Mouse (Mus musculus): ENCODE results near the gene Ptprd.

Ptprd gene

DNA sequence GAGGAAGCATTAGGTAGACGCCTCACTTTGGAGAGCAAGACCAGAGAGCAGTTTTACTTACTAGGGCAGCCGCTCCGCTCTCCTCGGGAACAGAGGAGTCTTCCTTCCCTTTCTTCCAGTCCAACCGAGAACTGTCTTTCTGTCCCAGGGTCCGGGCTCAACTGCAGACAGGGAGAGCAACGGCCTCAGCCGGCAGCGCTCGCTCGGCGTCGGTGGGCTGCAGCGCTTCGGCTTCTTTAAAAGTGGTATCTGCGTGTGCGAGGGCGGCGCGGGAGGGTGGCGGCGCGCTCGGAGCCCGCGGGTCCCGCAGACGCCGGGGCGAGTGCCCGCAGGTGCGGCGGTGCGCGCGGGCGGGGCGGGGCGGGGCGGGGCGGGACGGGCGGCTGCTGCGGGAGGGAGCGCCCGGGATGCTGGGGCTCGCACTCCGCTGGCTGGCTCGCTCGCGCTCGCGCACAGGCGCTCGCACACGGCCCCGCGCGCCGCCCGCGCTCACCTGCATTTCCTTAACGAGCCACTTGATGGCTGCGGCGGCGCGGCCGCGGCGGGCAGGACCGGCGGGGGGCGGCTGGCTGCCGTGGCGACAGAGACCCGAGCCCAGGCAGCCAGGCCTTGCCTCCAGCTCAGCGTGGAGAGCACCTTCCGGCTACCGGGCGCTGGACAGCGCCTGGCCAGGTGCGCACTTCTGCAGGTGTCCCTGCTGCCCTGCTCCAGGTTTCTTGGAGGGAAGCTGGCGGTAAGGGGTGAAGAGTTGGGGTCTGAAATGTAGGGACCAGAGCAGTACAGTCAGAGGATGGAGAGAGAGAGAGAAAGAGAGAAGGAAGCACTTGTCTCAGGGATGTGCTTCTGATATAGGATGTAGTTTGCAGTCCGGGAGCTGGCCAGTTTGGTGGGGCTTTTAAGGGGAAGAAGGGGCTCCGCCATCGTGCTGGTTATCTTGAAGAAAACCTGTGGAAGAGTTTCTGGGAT is at the start of gene Ptprd:
Gene Ptprd (minus strand): TSS at position 433 of the 966 bp plus-strand sequence.
- DNase-seq, result peak in 1 of 2 experiments; percentile 27

DNA sequence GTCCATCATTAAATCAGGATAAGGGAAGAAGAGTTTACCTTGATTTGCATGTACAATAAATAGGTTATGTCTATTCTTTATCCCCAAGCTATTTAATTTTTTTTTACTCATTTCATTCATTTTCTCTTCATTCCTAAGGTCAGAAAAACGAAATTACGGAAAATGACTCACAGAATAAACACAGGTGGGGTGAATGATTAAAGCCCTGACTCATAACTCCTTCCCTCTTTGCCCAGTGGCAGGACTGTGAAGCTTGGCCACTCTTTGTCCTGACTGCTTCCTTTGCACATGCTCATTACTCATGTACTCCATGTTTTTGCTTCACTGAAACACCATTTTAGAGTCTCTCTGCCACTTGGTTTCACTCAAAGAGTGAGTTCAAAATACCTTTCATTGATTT is 24.1 kb upstream of the Ptprd start:
- no peak for DNase-seq

DNA sequence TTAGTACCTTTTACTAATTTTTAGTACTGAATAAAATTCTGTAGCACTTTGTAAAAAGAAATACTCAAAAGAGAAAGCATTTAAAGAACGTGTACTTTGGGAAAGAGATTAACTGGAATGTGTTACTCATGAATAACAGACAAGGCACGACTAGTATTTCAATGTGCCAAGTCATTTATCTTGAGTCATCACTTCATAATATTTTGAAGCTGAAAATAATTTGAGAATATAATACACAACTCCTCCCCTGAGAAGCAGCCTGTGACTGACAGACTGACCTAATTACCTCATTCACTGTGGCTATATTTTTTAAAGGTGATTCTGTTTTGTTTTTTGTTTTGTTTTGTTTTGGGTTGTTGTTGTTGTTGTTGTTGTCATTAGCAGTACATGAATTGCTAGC is 23.6 kb upstream of the Ptprd start:
- DNase-seq, result no peak

DNA sequence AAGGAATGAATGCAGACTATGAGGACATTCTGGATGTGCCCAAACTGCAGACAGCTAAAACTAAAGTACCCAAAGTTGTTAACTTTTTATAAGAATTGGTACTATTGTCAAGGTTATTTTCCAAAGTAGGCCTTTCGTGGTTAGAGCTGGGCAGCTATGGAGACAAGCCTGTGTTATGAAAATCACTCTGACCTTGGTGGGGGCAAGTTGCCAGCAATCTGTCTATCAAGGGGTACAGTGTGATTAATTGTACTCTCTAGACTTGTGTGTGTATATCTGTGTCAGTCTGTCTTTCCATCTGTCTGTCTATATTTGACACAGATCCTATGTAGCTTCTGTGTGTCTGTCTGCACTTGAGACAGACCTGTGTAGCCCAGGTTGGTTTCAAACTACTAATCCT is 22.9 kb upstream of the Ptprd start:
- no peak for DNase-seq

DNA sequence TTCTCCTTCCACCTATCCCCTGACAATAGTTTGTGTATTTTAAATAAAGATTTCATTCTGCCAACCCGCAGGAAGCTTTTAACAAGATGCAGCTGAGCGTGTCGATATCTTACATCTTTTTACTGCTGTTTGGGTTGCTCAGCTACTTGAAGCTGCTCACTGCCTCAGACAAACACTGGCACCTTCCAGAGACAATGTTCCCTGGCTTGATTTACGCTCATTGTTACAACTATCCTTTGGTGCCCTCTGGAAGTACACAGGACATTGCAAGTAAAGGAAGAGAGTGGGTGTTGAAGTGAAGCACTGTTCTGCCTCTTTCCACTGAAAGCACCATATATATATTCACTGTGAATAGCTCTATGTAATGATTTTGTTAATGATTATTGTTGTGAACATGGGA is 2.2 kb upstream of the Ptprd start:
- no peak for DNase-seq

DNA sequence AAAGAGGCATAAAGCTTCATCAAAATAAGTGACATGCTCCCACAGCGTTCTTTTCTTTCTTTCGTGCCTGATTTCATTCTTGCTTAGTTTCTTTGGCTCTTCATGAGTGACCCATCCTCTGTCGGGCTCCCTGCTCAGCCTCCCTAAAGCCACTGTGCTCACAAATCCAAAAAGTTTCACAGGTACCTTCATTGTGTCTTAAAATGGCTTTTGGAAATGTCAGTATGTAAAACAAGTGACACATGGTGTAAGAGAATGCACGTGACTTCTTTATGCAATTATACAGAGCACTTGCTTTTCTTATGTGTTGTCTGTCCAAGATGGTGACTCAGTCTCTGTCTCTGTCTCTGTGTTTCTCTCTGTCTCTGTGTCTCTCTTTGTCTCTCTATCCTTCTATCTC is 1.2 kb upstream of the Ptprd start:
- no peak for DNase-seq

DNA sequence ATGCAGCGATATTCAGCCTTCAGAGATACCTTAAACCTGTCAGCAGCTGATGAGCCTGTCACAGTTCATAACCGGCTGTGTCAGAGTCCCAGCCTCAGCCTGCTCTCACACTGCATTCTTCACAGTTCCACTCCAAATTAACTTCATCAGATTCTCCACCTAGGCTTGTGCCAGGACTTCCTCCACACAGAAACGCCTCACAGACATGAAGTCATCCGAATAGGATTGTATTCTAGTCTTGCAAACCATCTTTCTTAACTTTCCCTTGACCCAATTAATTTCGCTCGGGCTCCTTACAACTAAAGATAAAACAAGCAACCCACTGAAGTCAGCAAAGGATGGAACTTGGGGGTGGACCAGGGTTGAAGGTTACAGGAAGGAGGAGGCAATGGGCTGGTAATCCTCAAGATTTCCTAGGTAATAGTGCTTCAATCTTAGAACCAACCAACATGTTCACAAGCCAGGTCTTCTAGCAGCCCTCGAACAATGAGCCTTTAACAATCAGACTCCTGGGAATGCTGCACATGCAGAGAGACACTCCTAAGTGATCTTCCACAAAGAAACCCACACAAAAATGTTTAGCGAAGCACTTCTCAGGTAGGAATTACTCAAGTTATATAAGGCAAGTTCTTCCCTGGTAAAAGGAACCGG is 758 bp downstream of the Ptprd start:
- no peak for DNase-seq

DNA sequence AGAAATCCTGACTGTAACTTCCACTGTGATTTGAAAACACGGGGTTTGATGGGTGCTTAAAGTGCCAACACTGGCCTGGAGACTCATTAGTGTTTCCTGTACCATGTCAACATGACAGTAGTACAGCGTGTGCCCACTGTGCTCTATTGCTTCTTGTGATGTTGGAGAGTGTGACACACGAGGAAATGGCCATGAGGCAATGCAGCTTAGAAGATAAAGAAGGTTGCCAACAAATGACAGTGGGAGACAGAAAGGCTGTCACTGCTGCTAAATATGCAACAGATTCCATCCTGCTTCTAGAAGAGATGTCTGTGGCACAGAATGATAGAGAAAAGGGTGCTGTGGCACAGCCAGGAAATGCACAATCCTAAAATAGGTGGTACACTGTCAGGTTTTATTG is 6.7 kb downstream of the Ptprd start:
- no peak for DNase-seq

DNA sequence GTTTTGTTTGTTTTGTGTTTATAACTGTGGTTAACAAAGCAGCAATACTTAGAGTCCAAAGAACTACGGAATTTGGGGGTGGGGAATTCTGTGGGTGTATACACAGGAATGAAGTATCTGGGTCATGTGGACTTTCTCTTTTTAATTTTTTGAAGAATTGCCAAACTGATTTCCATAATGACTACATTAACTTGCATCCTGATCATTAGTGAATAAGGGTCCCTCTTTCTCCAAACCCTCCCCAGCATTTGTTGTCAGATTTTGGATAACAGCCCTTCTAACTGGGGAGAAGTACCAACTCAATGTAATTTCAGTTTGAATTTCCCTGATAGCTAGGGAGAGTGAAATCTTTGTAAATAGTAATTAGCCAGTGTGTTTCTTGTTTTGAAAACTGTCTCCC is 43.3 kb downstream of the Ptprd start:
- DNase-seq, result no peak

DNA sequence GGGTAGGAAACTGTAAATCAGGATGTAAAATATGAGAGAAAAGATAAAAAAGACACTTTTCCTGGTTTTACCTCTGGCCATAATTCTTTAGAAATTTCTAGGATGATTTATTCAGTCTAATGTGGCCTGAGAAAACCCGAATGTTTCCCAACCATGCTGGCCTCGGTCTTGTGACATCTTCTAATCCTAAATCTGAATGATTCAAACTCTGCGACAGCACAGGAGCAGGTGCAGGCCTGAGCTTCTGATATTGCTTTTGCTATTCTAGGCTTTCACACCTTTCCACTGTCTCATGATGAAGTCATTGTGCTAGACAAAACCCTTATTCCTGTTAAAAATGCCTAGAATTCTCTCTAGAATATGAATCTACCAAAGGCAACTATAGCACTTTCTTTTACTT is 51.3 kb downstream of the Ptprd start:
- DNase-seq, result no peak

DNA sequence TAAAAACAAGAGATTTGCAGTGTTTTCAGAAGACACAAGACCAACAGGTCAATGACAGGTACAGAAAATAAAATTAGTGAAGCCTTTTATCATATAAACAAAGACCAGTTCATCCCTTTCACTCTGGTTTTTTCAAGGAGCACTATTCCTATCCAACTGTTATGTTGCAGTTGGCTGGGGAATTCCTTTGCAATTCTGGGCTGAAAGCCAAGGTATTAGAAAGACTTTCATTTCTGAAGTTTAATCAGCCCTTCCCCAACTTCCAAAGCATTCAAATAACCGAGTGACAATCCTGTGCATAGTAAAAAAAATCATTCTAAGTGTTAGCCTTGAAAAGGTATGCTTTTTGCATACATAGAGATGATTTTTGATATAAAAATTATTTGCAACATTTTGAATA is 61.2 kb downstream of the Ptprd start:
- DNase-seq, result no peak

DNA sequence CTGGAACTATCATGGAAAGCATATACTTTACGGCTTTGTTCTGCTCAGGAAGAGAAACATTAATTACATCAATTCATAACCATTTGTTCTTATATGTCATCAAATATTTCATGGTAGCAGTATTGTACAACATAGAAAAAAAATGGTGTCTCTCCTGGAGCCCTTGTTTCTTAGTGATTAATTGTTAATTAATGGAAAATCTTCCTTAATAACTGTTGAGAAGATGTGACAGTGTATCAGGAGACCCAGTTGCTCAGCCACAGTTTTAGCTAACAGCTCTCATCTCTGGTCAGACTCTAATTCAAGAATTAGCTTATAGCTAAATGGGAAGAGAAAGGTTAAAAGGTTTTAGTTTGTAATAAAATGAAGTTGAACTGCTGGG is 69.0 kb downstream of the Ptprd start:
- no peak for DNase-seq

DNA sequence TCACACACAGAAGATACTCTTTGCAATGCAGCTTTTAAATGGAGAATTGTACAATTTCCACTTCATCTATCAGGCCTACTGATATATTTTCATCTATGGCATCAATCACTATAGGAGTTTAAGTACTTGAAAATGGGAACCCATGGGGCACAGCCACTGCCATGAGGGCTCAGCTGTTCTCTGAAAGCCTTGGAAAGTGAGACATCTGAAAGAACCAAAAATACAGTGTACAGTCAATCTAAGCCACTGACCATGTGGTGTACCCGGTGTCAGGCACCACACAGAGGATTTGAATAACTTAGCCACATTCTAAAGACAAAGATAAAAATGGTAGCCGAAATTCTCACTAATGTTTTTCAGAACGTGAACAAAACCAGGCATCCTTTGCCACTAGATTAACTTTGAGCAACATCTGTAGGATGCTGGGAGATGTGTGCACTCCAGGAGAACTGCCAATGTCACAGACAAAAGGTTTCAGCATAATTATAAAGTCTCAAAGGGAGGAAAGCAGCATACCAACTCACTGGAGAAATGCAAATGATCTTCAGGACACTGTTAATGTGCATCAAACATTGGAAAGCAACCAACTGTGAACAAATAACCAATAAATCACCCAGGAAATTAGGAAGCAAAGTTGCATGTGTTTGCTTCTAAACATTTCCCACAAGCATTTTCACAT is 69.5 kb downstream of the Ptprd start:
- DNase-seq, result no peak

DNA sequence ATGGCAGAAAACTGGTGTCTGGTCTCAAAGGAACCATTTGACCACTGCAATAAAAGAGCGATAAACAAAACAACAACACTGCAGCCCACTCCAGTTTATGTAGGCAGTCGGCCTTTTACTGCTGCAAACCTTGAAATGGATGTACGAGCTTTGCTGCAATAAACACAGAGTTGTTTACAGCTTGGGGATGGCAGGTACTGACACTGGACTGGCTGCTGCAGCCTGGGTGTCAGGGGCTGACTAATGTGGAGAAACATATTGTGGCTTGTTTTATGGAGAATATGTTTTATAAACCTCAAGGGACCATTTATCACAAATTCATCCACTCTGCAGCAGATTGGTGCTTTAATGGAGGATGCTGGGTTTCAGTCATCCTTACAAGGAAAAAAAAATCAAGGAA is 100.9 kb downstream of the Ptprd start:
- DNase-seq, result no peak

DNA sequence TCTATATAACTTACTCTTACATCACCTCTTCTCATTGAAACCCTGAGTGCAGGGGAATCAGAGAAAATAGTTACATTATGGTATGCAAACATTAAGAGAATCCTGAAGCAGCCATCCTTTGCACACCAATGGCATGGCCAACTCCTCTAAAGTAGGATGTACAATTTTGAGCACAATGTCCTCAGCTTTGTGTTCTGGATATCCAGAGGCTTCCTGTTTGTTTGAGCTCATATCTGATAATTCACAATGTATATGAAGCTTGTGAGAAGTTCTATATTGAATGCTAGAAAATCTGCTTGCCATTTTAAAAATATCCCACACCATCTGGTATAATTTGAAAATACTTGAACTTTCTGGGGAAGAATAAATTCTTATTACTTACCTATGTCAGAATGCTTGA is 114.2 kb downstream of the Ptprd start:
- no peak for DNase-seq

DNA sequence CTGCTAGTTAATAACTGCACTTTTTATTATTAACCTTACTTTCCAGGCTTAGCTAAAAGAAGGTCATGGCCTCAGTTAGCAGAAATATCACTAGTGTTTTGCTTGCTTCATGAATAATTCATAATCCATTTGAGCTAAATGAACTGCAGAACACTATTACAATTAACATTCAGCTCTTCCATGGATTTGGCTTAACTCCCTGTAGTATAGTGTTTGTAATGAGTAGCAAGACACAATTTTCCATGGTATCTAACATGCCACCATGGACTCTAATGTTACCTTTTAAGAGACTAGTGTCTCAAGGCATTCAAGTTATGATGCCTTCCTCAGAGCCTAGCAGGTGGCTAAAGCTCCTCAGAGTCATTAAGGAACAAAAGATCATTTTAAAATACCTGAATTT is 129.0 kb downstream of the Ptprd start:
- DNase-seq, result no peak

DNA sequence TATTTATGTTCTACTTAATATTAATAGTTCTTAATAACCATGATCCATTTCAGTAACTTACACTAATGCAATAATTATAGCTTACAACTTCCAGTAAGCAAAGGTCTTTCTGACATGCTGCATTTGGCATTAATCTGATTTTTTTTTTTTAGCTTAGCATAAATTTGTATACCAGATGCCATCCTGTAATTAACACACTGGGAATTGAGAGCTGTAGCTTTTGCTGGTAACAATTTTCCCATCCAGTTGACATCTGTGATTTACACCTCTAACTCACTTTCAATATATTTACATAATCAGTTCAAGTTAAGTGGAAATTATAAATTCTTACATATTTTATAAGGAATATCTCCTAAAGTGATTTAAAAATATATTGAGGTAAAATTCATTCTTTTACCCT is 134.3 kb downstream of the Ptprd start:
- no peak for DNase-seq

DNA sequence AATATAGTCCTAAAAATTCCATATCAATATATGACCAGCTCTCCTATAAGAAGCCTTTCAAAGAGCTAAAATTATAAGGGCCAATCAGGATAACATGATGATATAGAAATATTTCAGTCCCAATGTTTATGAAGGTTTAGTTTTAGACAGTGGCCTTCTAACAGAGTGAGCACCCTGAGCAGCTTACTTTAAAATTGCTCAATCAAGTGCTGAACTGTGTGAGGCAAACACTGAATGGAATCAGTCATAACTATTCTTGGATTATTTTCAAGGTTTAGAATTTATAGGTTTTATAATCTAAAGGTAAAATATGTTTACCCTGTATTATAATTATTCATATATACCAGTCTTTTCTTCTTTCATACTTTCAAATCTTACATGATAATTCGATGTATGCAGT is 134.7 kb downstream of the Ptprd start:
- no peak for DNase-seq

DNA sequence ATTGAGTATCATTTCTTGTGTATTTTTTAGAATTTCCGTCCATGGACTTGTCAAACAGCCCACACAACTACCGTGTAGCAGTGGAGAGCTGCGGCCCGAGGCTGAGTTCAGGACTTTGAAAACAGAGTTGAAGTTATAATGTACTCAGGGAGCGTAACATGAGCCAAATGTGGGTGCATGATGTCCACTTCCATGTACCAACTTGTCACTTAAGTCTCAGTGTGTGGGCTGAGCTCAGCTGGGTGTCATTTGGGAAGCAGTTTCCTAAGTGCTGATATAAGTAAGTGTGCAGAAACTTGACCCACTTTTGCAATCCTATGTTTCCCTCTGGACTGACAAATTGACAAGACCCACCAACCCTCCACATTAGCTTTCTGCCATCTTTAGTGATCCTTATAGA is 173.4 kb downstream of the Ptprd start:
- no peak for DNase-seq

DNA sequence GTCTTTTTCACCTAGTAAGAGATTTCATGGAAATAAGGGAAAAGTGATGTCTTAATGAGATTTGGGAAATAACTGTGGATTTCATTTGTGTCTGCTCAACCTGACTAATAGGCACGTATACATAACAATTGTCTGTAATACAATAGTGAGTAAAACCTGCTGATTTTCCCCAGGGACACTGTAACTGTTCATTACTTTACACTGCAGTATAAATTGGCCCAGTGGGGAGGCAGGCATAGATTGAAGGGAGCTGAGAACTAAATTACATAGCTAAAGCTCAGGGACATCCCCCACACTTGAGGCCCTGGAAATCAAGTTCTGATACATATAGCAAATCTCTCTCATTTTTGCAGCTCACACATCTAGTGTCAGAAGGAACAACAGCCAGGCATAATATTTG is 209.7 kb downstream of the Ptprd start:
- no peak for DNase-seq

DNA sequence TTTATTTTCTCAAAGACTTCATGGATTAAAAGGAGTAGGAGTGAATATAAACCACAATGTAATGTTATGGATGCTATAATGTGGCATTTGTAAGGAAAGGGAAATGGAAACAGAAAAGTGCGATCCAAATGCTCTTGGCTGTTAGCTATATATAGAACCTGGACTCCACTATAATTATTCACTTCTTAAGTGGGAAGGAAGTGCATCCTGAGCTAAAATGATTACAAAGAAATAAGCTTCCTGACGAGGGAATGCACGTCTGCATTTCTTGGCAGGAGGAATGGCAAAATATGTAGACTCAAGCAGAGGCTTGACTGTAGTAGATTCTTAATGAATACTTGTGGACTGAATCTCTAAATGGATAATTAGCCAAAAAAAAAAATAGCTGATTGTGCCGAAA is 219.1 kb downstream of the Ptprd start:
- DNase-seq, result no peak

DNA sequence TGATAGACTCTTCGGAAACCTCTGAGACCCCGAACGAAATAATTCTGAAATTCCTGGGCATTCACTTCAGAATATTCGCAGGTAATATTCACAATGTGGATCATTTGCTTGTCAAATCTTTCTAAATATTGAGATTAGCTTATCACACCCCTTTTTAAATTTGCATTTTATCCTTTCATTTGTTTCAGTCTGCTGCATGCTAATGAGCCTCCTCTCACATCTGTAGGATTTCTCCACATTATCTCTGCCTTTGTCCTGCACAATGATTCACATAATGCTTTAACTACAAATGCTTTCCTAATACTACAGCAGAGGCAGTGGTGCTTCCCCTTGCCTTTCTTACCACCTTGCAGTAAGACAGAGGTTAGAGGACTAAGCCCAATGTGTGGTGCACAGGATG is 229.7 kb downstream of the Ptprd start:
- DNase-seq, result no peak

DNA sequence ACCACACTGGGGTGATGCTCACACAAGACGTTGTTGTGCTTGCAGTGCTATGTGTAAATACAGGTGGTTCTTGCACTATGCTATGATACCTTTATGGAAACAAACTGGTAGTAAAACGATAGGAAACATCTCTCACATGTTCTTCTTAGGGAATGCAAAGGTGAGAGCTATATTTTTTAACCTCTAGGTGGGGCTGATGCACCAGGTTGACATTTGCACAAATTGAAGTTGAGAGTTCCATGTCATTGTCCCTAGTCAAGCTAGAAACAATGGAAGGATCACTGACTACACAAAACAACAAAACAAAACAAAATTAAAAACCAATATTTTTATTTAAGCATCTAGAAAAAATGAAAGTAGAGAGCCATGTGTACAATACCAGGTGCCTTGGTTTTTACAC is 250.1 kb downstream of the Ptprd start:
- DNase-seq, result no peak

DNA sequence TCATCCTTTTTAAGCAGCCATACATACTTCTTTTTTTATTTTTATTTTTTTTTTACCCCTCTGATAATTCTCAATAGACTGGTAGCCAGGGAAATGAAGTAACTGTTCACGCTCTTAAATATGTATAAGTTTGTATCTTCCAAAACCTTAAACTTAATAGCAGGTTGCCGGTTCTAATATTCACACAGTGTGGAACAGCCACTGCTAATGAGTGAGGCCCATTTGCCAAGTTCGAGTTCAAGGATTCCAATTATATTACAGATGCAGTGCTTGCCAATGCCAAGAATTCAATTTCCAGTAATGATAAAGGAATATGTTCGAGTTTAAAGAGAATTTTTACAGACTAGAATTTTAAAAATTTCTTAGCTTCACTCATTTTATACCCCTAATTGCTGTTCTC is 322.3 kb downstream of the Ptprd start:
- no peak for DNase-seq

Measured in kidney, postnatal 25 days (tissue).